Mouse (Mus musculus): ENCODE data around the gene Gipc2. TPM values are rescaled to one million over a fixed set of nuclear protein-coding genes. Genes with fewer than 3 reads are reported as not detected.

Gene Gipc2
- total RNA-seq, 2 experiments from 2014 or later, result 1.0 to 1.9 TPM

Other genes starting within 250 kb of the Gipc2 start
- 10 to 100 TPM; 59.0 to 59.1 TPM for gene Dnajb4, start 44.1 kb upstream of the Gipc2 start, total RNA-seq (2021)
- 100 to 1,000 TPM; 100 to 138 TPM for gene Fubp1, start 44.2 kb upstream of the Gipc2 start, total RNA-seq (2021)
- 1 to 10 TPM; 1.2 to 1.4 TPM for gene Nexn, start 100.1 kb upstream of the Gipc2 start, total RNA-seq (2021)
- 10 to 100 TPM; 72.0 to 79.1 TPM for gene Miga1, start 174.2 kb upstream of the Gipc2 start, total RNA-seq (2021)
- 100 to 1,000 TPM; 116 to 123 TPM for gene Usp33, start 180.2 kb upstream of the Gipc2 start, total RNA-seq (2021)
- 10 to 100 TPM; 40.4 to 43.1 TPM for gene Zzz3, start 229.2 kb upstream of the Gipc2 start, total RNA-seq (2021)